Mouse (Mus musculus) CH12.LX (cell line): ENCODE measurements at regions not wholly inside any gene's neighbourhood (a gene's known extent, or its start where the extent isn't known, plus 50 kb on each side); places are given as distances from the start of the nearest gene placed in this dataset.
A peak's percentile ranks its signal among the peaks of the same experiment; 100 is the strongest.

Source experiments
- DNase-seq: peaks from one replicate; pipeline ENCODE4 v3.0.0-alpha.2; 2013; ENCODE audit errors: extremely low read depth
- H3K27ac ChIP-seq: 2 replicates; pipeline ENCODE4 v1.5.1; 2012; ENCODE audit warnings: low read depth, mild to moderate bottlenecking, control low read depth, moderate library complexity; ENCODE audit not compliant: insufficient read depth
- H3K27me3 ChIP-seq: replicated peaks from 2 replicates; pipeline ENCODE3; 2012; ENCODE audit warnings: inconsistent platforms
- H3K36me3 ChIP-seq, 2 experiments: replicated peaks in 1 of 2; 2 replicates each; pipeline versions ENCODE3 to v1.6.1; 2012; ENCODE audit warnings: inconsistent platforms in 1 of 2, low read length in 1 of 2, mild to moderate bottlenecking in 1 of 2, mixed read lengths in 1 of 2, moderate library complexity in 1 of 2; ENCODE audit not compliant: control insufficient read depth in 1 of 2, insufficient read depth in 1 of 2
- H3K4me1 ChIP-seq, 2 experiments: 2 replicates each; pipeline ENCODE4 v1.6.1; 2012; ENCODE audit warnings: inconsistent platforms in 1 of 2, moderate library complexity in 1 of 2; ENCODE audit not compliant: insufficient read depth in 2 of 2, control insufficient read depth in 1 of 2
- H3K4me2 ChIP-seq: 2 replicates; pipeline ENCODE4 v1.6.1; 2012; ENCODE audit warnings: low read depth, mild to moderate bottlenecking, control low read depth; ENCODE audit not compliant: poor library complexity, insufficient read depth, severe bottlenecking
- H3K4me3 ChIP-seq, 3 experiments: fragments of 150-350 bp in 1 of 3; sonication (generic) in 1 of 3; replicated peaks in 1 of 3; 2 replicates each; pipeline versions ENCODE3 to v1.5.1; 2011 to 2012; ENCODE audit warnings: low read depth in 2 of 3, low read length in 2 of 3, mild to moderate bottlenecking in 2 of 3, moderate library complexity in 2 of 3, control low read depth in 1 of 3, improper control_type of control experiment in 1 of 3, inconsistent platforms in 1 of 3, mixed read lengths in 1 of 3; ENCODE audit not compliant: poor library complexity in 1 of 3
- H3K79me2 ChIP-seq: replicated peaks from 2 replicates; pipeline ENCODE4 v1.6.1; 2012; ENCODE audit warnings: mild to moderate bottlenecking, moderate library complexity; ENCODE audit not compliant: control insufficient read depth, poor library complexity, insufficient read depth, severe bottlenecking; ENCODE audit errors: extremely low read depth
- H3K9ac ChIP-seq: 2 replicates; pipeline ENCODE4 v1.6.1; 2012; ENCODE audit warnings: low read depth, mild to moderate bottlenecking, control low read depth, moderate library complexity; ENCODE audit not compliant: insufficient read depth
- H3K9me3 ChIP-seq: replicated peaks from 2 replicates; pipeline ENCODE3; 2012; ENCODE audit warnings: low read length, inconsistent platforms, mixed read lengths
- CTCF ChIP-seq, 2 experiments: IDR thresholded peaks in 1 of 2; conservative IDR thresholded peaks in 1 of 2; 2 replicates each; pipeline ENCODE4 v1.5.1; 2011 to 2012; ENCODE audit warnings: low read depth in 2 of 2, low read length in 2 of 2, improper control_type of control experiment in 1 of 2, inconsistent platforms in 1 of 2, mild to moderate bottlenecking in 1 of 2, moderate library complexity in 1 of 2
- E2F4 ChIP-seq: IDR thresholded peaks from 2 replicates; pipeline ENCODE4 v1.6.1; 2011; ENCODE audit warnings: low read depth, low read length, improper control_type of control experiment; ENCODE audit not compliant: insufficient replicate concordance
- ELF1 ChIP-seq: IDR thresholded peaks from 2 replicates; pipeline ENCODE4 v1.6.1; 2014; ENCODE audit warnings: low read depth, mild to moderate bottlenecking, inconsistent platforms, low read length, improper control_type of control experiment
- EP300 ChIP-seq: IDR thresholded peaks from 2 replicates; pipeline ENCODE4 v1.6.1; 2011; ENCODE audit warnings: low read length, improper control_type of control experiment
- HCFC1 ChIP-seq: IDR thresholded peaks from 2 replicates; pipeline ENCODE4 v1.6.1; 2012; ENCODE audit warnings: low read depth, mild to moderate bottlenecking, inconsistent platforms, low read length, improper control_type of control experiment
- JUN ChIP-seq: IDR thresholded peaks from 2 replicates; pipeline ENCODE4 v1.6.1; 2011; ENCODE audit warnings: low read depth, mild to moderate bottlenecking, low read length, improper control_type of control experiment, moderate library complexity; ENCODE audit not compliant: insufficient read depth
- JUND ChIP-seq: conservative IDR thresholded peaks from 2 replicates; pipeline ENCODE4 v1.6.1; 2011; ENCODE audit warnings: low read depth, low read length, improper control_type of control experiment
- KAT2A ChIP-seq: IDR thresholded peaks from 2 replicates; pipeline ENCODE4 v1.6.1; 2012; ENCODE audit warnings: low read length, improper control_type of control experiment, inconsistent platforms; ENCODE audit not compliant: insufficient replicate concordance
- MAZ ChIP-seq: IDR thresholded peaks from 2 replicates; pipeline ENCODE4 v1.6.1; 2012; ENCODE audit warnings: low read depth, mild to moderate bottlenecking, inconsistent platforms, low read length, improper control_type of control experiment, moderate library complexity
- MEF2A ChIP-seq: IDR thresholded peaks from 2 replicates; pipeline ENCODE4 v1.6.1; 2014; ENCODE audit warnings: low read depth, mild to moderate bottlenecking, inconsistent platforms, low read length, improper control_type of control experiment, borderline replicate concordance
- MXI1 ChIP-seq: IDR thresholded peaks from 2 replicates; pipeline ENCODE4 v1.6.1; 2011; ENCODE audit warnings: mild to moderate bottlenecking, low read depth, low read length, improper control_type of control experiment
- MYC ChIP-seq: IDR thresholded peaks from 2 replicates; pipeline ENCODE4 v1.6.1; 2011; ENCODE audit warnings: low read depth, mild to moderate bottlenecking, improper control_type of control experiment, low read length
- NRF1 ChIP-seq: IDR thresholded peaks from 2 replicates; pipeline ENCODE4 v1.6.1; 2014; ENCODE audit warnings: low read depth, mild to moderate bottlenecking, inconsistent platforms, low read length, improper control_type of control experiment, moderate library complexity
- PAX5 ChIP-seq: IDR thresholded peaks from 2 replicates; pipeline ENCODE4 v1.6.1; 2012; ENCODE audit warnings: low read length, inconsistent platforms, mixed read lengths
- POLR2A ChIP-seq: IDR thresholded peaks from 2 replicates; pipeline ENCODE4 v1.6.1; 2011; ENCODE audit warnings: low read depth, mild to moderate bottlenecking, improper control_type of control experiment, low read length
- POLR2AphosphoS2 ChIP-seq: IDR thresholded peaks from 2 replicates; pipeline ENCODE4 v1.6.1; 2011; ENCODE audit warnings: low read depth, low read length, improper control_type of control experiment
- RAD21 ChIP-seq: IDR thresholded peaks from 2 replicates; pipeline ENCODE4 v1.6.1; 2011; ENCODE audit warnings: low read depth, mild to moderate bottlenecking, low read length, improper control_type of control experiment, moderate library complexity
- SIN3A ChIP-seq: IDR thresholded peaks from 2 replicates; pipeline ENCODE4 v1.6.1; 2012; ENCODE audit warnings: low read length, improper control_type of control experiment, inconsistent platforms
- SMC3 ChIP-seq: IDR thresholded peaks from 2 replicates; pipeline ENCODE4 v1.6.1; 2011; ENCODE audit warnings: low read depth, low read length, improper control_type of control experiment
- TBP ChIP-seq: conservative IDR thresholded peaks from 2 replicates; pipeline ENCODE4 v1.6.1; 2011; ENCODE audit warnings: low read depth, low read length, improper control_type of control experiment
- TCF12 ChIP-seq: IDR thresholded peaks from 2 replicates; pipeline ENCODE4 v1.6.1; 2014; ENCODE audit warnings: low read depth, mild to moderate bottlenecking, inconsistent platforms, low read length, improper control_type of control experiment
- UBTF ChIP-seq: IDR thresholded peaks from 2 replicates; pipeline ENCODE4 v1.6.1; 2012; ENCODE audit warnings: low read depth, mild to moderate bottlenecking, inconsistent platforms, low read length, improper control_type of control experiment, moderate library complexity
- USF1 ChIP-seq: IDR thresholded peaks from 2 replicates; pipeline ENCODE4 v1.6.1; 2014; ENCODE audit warnings: low read depth, mild to moderate bottlenecking, inconsistent platforms, low read length, improper control_type of control experiment
- USF2 ChIP-seq: conservative IDR thresholded peaks from 2 replicates; pipeline ENCODE4 v1.6.1; 2011; ENCODE audit warnings: low read depth, low read length, improper control_type of control experiment
- ZC3H11A ChIP-seq: IDR thresholded peaks from 2 replicates; pipeline ENCODE4 v1.6.1; 2012; ENCODE audit warnings: low read depth, mild to moderate bottlenecking, inconsistent platforms, low read length, improper control_type of control experiment
- ZNF384 ChIP-seq: IDR thresholded peaks from 2 replicates; pipeline ENCODE4 v1.6.1; 2012; ENCODE audit warnings: low read depth, low read length, improper control_type of control experiment, inconsistent platforms
- dilution Hi-C: fragments of 300-500 bp; cut with MboI; formaldehyde crosslinking; loops from 2 replicates; pipeline ENCODE4 v1.14.3; 2020; ENCODE audit warnings: low sequenced_read_pairs; ENCODE audit not compliant: extremely low pct_unique_long_range_greater_than_20kb, extremely low pct_ligation_motif_present
- in situ Hi-C: fragments of 300-500 bp; cut with MboI; formaldehyde crosslinking; loops from 3 replicates; pipeline ENCODE4 v1.14.3; 2019; ENCODE audit warnings: low sequenced_read_pairs, low pct_ligation_motif_present, low pct_unique_long_range_greater_than_20kb, mixed read lengths

DNA sequence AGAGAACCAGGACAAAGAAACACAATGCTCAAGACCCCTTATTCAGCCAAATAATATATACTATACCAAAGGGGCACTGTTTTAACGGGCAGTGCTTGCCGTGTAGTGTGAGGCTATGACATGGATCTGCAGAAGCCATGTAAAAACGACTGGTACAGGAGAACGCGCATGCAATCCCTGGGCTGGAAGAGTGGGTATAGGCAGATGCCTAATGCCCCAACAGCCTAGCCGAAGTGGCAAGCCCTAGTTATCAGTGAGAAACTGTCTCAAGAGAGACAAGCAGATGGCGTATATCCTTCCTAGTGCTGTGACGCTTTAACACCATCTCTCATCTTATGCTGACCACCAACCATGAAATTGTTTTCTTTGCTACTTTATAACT, 262.8 kb downstream of the Ankrd50 start:
- no peak for TF ChIP-seq HCFC1
- no peak for TF ChIP-seq JUND
- no peak for TF ChIP-seq MAZ
- TF ChIP-seq MEF2A = no peak
- TF ChIP-seq TBP = no peak
- no peak for TF ChIP-seq USF1
- TF ChIP-seq ZC3H11A = no peak
- no peak for TF ChIP-seq E2F4
- no peak for TF ChIP-seq EP300
- TF ChIP-seq MYC = no peak
- no peak for TF ChIP-seq ELF1
- no peak for TF ChIP-seq TCF12
- H3K4me2 ChIP-seq = no peak overlapping the region
- H3K27me3 ChIP-seq = no peaks in the 10 kb centered on the region

DNA sequence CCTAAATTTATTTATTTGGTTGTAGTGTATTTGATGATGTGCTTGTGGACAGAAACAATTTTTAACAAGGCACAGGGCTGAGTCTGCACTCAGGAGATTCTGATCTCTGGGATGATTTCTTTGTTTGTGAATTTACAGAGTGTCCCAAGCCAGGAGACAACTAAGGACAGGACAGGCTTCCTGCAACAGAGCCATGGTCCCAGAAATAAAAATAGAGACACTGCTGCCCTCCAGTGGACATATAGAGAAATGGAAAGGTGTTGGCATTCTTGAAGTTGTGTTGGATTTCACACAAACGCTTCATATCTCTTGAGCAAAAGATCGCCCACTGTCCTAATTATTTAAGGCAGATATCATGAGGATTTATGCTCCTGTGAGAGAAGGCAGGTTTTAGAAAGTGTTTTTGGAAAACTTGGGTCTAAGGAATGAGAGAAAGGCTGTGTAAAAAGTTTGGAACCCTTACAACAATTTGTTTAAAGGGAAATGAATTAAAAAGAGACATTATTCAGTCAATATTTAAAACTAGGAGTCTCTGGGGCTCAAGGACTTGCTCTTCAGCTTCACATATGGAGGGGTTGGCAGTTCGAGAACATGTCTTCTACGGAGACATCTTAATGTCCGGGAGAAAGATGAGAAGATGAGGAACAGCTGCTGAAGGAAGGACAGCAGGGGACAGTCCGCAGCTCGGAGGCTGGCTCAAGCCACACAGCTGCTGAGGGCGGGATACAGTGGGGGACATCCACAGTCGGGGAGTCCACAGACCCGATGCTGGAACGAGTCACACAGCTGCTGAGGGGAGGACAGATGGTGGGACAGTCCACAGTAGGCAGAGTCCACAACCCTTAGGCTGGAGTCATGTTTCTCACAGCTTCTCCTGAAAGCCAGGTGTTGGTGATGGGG, 263.5 kb downstream of the Ankrd50 start:
- H3K27me3 ChIP-seq = no peaks in the 10 kb centered on the region
- H3K4me3 ChIP-seq = no peak overlapping the region
- dilution Hi-C loops (no loop called here), in situ Hi-C loops (loop anchor here (25.0 kb wide), 1 partner anchor 734 kb away; no protein-coding TSS in a partner anchor)
- no peaks in the 10 kb centered on the region for H3K4me1 ChIP-seq
- H3K79me2 ChIP-seq = no peaks in the 10 kb centered on the region
- no peaks in the 10 kb centered on the region for H3K9me3 ChIP-seq
- H3K9ac ChIP-seq = no peak overlapping the region
- H3K4me2 ChIP-seq = no peak overlapping the region
- H3K36me3 ChIP-seq = no peaks in the 10 kb centered on the region
- TF ChIP-seq JUN (no peak), KAT2A (no peak), MXI1 (no peak), POLR2AphosphoS2 (no peak), TBP (no peak), NRF1 (no peak), CTCF (conservative IDR thresholded peaks at IDR 0.05 in 1 of 2, IDR thresholded peaks at IDR 0.05 in 1 of 2; ENCODE audit: low read depth in 2 of 2, low read length in 2 of 2) (peak; percentile 54 to 78), HCFC1 (no peak), SIN3A (no peak), USF1 (no peak), UBTF (no peak), SMC3 (peak; percentile 63), E2F4 (no peak), USF2 (no peak), MEF2A (no peak), ZNF384 (no peak), RAD21 (peak; percentile 82), POLR2A (no peak), PAX5 (no peak)
- H3K27ac ChIP-seq = no peak overlapping the region
- peak; percentile 67 for DNase-seq

More for the DNA sequence above, 262.8 kb downstream of the Ankrd50 start:
- in situ Hi-C loops = loop anchor here (25.0 kb wide), 1 partner anchor 735 kb away; no protein-coding TSS in a partner anchor
- no peaks in the 10 kb centered on the region for H3K36me3 ChIP-seq
- dilution Hi-C loops = no loop called here
- H3K79me2 ChIP-seq = no peaks in the 10 kb centered on the region
- DNase-seq = no peak
- no peak overlapping the region for H3K9ac ChIP-seq
- no peaks in the 10 kb centered on the region for H3K9me3 ChIP-seq
- H3K4me3 ChIP-seq = no peak overlapping the region
- H3K27ac ChIP-seq = no peak overlapping the region
- 0 out of 4 replicates have a peak, but pooled peaks cover 0 to under 1% of the 10 kb centered on the region in 2 experiments for H3K4me1 ChIP-seq
